Mouse (Mus musculus) cerebellum, adult 18-20 months (tissue): ENCODE results near the gene Thoc3.
"Not testable (repeated sequence)": the region's sequence is repeated elsewhere in the genome, so short reads cannot be mapped to it uniquely, and the experiment has no call there.

ENCODE experiments used
- DNase-seq, 2 experiments: peaks; one replicate each; pipeline ENCODE4 v3.0.0; 2021

The Thoc3 gene

GRCm38 (mm10) chr13:54468098-54469011, at the start of gene Thoc3:
TSS of gene Thoc3 (minus strand) at chr13:54468849.
- peak; percentile 92 to 93 for DNase-seq

GRCm38 (mm10) chr13:54505920-54506319, 37.3 kb upstream of the Thoc3 start:
- DNase-seq = no peak

GRCm38 (mm10) chr13:54504611-54505260, 36.1 kb upstream of the Thoc3 start:
- DNase-seq = peak in 1 of 2 experiments; percentile 10

- DNase-seq = peak; percentile 65 to 72
Measured at GRCm38 (mm10) chr13:54503604-54504521, 35.2 kb upstream of the Thoc3 start, which contains the start of gene Simc1. TSS of gene Simc1 (plus strand) at chr13:54503779.

- no peak for DNase-seq
Measured at GRCm38 (mm10) chr13:54503278-54503603, 34.6 kb upstream of the Thoc3 start.

- no peak for DNase-seq
Measured at GRCm38 (mm10) chr13:54501957-54502690, 33.5 kb upstream of the Thoc3 start.

GRCm38 (mm10) chr13:54501352-54501751, 32.7 kb upstream of the Thoc3 start:
- no peak for DNase-seq

GRCm38 (mm10) chr13:54499551-54499950, 30.9 kb upstream of the Thoc3 start:
- DNase-seq = not testable (repeated sequence)

GRCm38 (mm10) chr13:54491381-54491780, 22.7 kb upstream of the Thoc3 start:
- no peak for DNase-seq

- no peak for DNase-seq
Measured at GRCm38 (mm10) chr13:54490411-54490810, 21.8 kb upstream of the Thoc3 start.

GRCm38 (mm10) chr13:54481498-54481897, 12.8 kb upstream of the Thoc3 start:
- DNase-seq = no peak

GRCm38 (mm10) chr13:54479286-54479685, 10.6 kb upstream of the Thoc3 start:
- DNase-seq = peak in 1 of 2 experiments; percentile 13

- DNase-seq = no peak
Measured at GRCm38 (mm10) chr13:54475702-54476101, 7.1 kb upstream of the Thoc3 start.

GRCm38 (mm10) chr13:54474996-54475395, 6.3 kb upstream of the Thoc3 start:
- no peak for DNase-seq

- DNase-seq = no peak
Measured at GRCm38 (mm10) chr13:54471967-54472366, 3.3 kb upstream of the Thoc3 start.

- DNase-seq = no peak
Measured at GRCm38 (mm10) chr13:54469012-54469354, 334 bp upstream of the Thoc3 start.

GRCm38 (mm10) chr13:54459282-54459681, 9.4 kb downstream of the Thoc3 start:
- no peak for DNase-seq

GRCm38 (mm10) chr13:54457062-54457461, 11.6 kb downstream of the Thoc3 start:
- DNase-seq = no peak

- DNase-seq = no peak
Measured at GRCm38 (mm10) chr13:54447496-54448224, 21.0 kb downstream of the Thoc3 start.

- DNase-seq = peak; percentile 85 to 91
Measured at GRCm38 (mm10) chr13:54446686-54447495, 21.8 kb downstream of the Thoc3 start.

- no peak for DNase-seq
Measured at GRCm38 (mm10) chr13:54443693-54444092, 25.0 kb downstream of the Thoc3 start.
